Mouse (Mus musculus): ENCODE results near the gene Acer3.

The Acer3 gene

DNA sequence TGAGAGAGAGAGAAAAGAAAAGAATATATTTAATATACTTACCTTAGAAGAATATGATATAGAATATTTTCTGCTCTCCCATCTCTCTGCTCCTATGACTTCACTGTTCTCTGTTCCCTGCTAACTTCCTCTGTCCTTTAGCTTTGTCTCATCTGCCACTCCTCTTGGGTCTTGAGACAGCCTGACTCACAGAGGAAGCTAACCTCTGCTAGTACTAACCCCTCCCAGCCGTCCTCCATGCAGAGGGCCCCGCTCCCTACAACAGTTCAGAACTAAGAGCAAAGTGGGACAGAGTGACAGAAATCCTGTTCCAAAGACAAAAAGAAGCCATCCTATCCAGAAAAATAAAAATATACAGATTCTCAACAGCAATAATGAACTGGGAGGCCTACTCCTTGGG is at the start of gene Acer3:
TSS of gene Acer3 (minus strand) at position 126 of the 400 bp plus-strand sequence.
- DNase-seq (ENCODE audit: low spot score in 2 of 2): no peak

GRCm38 (mm10) chr7:98369762-98370369 is 48.9 kb upstream of the Acer3 start:
- DNase-seq (ENCODE audit: low spot score in 2 of 2): no peak

- no peak for DNase-seq (ENCODE audit: low spot score in 2 of 2)
Observed at GRCm38 (mm10) chr7:98361662-98362061, 40.7 kb upstream of the Acer3 start.

- peak; percentile 55 to 77 for DNase-seq (ENCODE audit: low spot score in 2 of 2)
Observed at GRCm38 (mm10) chr7:98361063-98361652, 40.1 kb upstream of the Acer3 start, which contains the start of gene Tsku. Gene Tsku, minus strand, starts transcription at chr7:98361328.

GRCm38 (mm10) chr7:98360621-98360990 is 39.6 kb upstream of the Acer3 start:
- no peak for DNase-seq (ENCODE audit: low spot score in 2 of 2)

GRCm38 (mm10) chr7:98359951-98360620 is 39.1 kb upstream of the Acer3 start:
- DNase-seq (ENCODE audit: low spot score in 2 of 2): no peak

- no peak for DNase-seq (ENCODE audit: low spot score in 2 of 2)
Observed at GRCm38 (mm10) chr7:98358016-98358415, 37.0 kb upstream of the Acer3 start.

- DNase-seq (ENCODE audit: low spot score in 2 of 2): no peak
Observed at GRCm38 (mm10) chr7:98357324-98357723, 36.3 kb upstream of the Acer3 start.

DNA sequence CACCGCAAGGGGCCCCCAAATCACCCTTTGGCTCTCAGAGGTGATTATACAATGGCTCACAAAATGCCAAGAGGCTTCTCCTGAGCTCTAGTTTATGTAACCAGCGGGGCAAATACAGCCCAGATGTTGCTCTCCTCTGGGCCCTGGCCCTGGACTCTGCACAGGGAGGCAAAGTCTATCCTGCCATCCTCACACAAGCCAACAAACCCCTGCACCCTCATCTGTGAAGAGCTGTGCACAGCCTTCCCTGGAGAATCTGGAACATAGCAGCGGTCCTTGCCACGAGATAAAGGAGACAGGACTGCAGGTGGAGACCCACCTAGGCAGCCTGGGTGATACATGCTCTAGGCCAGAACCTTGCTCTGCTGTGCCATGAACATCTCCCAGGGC is 33.9 kb upstream of the Acer3 start:
- DNase-seq (ENCODE audit: low spot score in 2 of 2): no peak

- no peak for DNase-seq (ENCODE audit: low spot score in 2 of 2)
Observed at GRCm38 (mm10) chr7:98354160-98354920, 33.3 kb upstream of the Acer3 start.

GRCm38 (mm10) chr7:98353616-98354015 is 32.6 kb upstream of the Acer3 start:
- DNase-seq (ENCODE audit: low spot score in 2 of 2): no peak

DNA sequence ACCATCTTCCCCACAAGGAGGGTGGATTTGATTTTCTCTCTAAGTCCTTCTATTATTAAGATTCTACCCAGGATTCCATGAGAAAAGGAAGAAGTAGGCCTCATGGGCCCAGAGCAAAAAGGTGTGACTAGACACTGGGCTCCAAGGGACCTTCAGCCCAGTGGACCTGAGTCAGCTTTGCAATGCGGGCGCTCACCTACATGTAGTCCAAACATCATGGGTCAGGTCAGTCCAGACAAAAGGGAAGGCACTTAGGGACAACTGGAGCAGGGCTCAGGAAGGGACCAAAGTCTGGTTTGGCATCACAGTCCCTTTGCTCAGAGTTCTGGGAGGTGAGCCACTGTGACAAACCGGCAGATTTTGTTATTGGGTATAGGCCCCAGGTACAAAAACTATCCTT is 30.5 kb upstream of the Acer3 start:
- DNase-seq (ENCODE audit: low spot score in 2 of 2): no peak

DNA sequence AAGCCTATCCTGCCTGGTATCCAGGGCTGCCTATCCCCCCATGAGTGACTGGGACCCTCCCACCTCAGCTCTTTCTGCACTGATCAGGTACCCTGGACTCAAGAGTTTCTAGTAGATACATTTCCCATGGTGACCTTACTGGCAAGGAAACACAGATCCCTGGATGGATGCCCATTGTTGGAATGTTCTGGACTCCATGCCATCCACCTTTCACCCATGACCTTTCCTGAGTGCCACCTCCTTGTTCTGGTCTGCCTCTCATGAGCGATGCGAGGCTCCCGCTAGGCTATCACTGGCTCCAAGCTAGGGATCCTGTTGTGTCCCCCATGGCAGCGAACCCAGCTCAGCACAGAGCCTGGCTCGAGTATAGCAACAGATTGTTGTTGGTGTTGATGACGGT is 28.8 kb upstream of the Acer3 start:
- DNase-seq (ENCODE audit: low spot score in 2 of 2): no peak

DNA sequence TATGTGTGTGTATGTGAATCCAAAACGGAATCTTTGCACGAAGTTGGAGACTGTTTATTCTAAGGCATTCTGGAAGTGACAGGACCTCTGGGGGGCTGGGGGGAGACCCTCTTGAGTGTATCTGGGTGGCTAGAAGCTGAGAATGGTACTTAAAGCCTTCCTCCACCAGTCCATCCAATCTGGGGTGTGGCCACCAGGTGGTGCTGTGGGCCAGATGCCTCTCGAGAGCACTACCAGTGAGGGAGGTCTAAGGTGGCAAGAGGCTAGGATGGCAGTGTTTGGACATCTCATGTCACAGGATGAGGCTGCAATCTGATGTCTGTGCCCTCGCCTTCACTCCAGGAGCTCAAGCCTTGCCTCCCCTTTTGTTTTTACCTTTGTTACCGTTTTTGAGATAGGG is 28.1 kb upstream of the Acer3 start:
- peak; percentile 82 to 92 for DNase-seq (ENCODE audit: low spot score in 2 of 2)

DNA sequence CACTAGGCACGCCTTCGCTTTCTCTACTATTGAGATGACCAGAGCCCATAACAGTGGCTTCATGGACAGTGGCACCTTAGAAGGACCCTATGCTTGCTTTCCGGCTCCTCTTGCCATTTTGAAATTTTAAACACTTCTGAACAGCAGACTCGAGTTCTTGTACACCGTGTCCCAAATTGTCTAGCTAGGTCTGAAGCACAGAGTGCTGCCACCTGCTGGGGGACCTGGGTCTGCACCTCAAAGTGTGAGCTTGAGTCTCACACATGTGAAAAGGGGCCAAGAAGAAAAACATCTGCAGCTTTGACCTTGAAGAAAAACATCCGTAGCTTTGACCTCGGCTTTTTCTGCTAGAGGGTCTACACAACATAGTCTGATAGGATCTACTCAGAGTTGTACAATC is 27.0 kb upstream of the Acer3 start:
- peak; percentile 67 to 86 for DNase-seq (ENCODE audit: low spot score in 2 of 2)

- no peak for DNase-seq (ENCODE audit: low spot score in 2 of 2)
Observed at GRCm38 (mm10) chr7:98347471-98347870, 26.5 kb upstream of the Acer3 start.

- DNase-seq (ENCODE audit: low spot score in 2 of 2): no peak
Observed at GRCm38 (mm10) chr7:98345036-98345435, 24.0 kb upstream of the Acer3 start.

- DNase-seq (ENCODE audit: low spot score in 2 of 2): peak; percentile 75 to 88
Observed at GRCm38 (mm10) chr7:98344361-98344760, 23.4 kb upstream of the Acer3 start.

DNA sequence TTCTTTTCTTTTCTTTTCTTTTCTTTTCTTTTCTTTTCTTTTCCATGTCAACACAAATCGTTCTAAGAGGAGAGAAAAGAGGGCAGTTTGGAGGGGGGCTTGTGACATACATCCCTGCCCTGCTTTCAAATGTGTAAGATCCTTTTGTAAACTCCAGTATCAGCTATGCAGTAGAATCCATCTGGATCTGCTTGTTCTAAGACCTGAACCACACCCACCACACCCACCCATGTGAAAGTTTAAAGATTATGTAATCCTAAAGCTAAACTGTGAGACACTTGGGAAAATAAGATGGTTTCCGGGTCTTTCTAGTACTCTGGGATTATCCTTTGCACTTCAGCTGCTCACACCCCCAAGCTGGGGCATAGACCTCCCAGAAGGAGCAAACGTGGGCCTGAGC is 21.2 kb upstream of the Acer3 start:
- no peak for DNase-seq (ENCODE audit: low spot score in 2 of 2)

- DNase-seq (ENCODE audit: low spot score in 2 of 2): peak; percentile 87 to 95
Observed at GRCm38 (mm10) chr7:98341475-98341874, 20.5 kb upstream of the Acer3 start.

DNA sequence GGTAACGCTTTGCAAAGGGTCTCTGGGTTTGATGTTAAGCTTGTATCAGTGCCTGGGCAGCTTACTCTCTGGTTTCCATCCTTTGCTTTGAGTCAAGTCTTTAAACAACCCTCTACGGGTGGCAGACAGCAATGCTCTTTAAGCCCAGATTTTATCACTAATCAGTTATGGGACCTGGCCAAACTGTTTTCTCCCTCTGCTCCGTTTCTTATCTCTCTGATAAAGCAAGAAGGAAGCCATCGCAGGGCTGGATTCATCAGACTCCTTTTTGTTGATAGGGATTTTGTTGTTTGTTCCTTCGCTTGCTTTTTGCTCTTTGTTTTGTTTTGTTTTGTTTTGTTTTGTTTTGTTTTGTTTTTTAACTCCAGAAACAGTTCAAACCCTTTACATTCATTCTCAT is 19.3 kb upstream of the Acer3 start:
- no peak for DNase-seq (ENCODE audit: low spot score in 2 of 2)

DNA sequence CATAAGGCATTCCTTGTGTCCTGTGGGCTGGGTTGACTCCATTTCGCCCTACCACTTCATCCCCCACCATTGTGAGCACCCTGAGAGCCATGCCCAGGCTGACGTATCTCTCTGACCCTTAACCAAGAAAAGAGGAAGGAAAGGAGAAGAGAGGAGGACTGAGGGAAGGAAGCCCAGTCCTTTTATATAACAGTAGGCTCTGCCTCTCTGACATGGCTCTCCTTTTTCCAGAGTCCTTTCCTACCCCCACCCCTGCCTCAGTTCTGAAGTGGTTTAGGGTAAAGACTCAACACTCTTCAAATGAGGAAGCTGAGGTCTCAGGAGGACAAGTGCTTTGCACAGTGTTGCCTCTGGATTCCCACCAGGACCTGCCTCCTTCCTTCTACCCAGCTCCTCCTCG is 13.0 kb upstream of the Acer3 start:
- no peak for DNase-seq (ENCODE audit: low spot score in 2 of 2)

DNA sequence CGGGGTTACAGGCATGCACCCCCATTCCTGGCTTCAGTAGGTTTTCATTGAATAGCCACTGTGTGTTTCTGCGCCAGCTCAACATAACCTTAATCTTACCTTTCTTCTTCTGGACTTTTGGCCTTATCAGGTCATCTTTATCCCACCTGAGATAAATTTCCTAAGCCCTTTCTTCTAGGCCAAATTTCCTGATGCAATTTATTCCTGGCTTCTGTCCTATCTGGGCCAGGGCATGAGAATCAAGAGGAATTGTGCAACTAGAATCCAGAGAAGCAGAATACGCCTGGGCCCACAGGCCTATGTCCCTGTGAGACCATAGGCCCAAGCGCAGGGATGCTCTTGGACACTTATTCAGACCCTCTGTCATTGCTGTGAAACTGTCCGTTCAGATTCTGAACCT is 12.5 kb upstream of the Acer3 start:
- no peak for DNase-seq (ENCODE audit: low spot score in 2 of 2)
